In the genomic region with DNA sequence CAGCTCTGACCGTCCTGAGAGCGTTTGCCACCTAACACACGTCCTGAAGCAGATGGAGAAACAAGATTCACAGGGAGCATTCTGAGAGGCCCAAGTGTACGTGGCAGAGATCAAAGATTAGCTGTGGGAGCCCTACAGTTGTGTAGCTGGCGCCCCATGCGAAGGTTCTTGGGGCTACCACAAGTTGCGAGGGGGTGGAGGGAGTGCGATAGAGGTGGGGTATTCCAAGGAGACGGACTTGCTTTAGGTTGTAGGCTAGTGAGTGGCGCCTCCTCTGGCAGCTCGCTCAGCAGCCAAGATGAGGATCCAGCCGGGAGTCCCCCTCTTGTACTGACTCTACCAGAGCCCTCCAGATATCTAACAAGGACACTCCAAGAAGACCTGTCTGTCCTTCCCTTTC, we compare ENCODE assay signal across 8 mouse cellular contexts. TPM values are rescaled to one million over a fixed set of nuclear protein-coding genes. Genes with fewer than 3 reads are reported as not detected.
DNase-seq lines count a peak whose midpoint lies in the region; ATAC-seq and TF ChIP-seq lines count a peak whose summit lies in the region.

No protein-coding gene starts in this region.

- no peak for TF ChIP-seq EP300 in stomach, postnatal 0 days (optimal IDR thresholded peaks at IDR 0.05)

- H3K27me3 ChIP-seq in forebrain, embryonic 13.5 days: peaks cover 68% of the 10 kb centered on the region
- H3K27me3 ChIP-seq in liver, embryonic 12.5 days (replicated peaks): peaks cover 76% of the 10 kb centered on the region
- peaks cover 6% of the 10 kb centered on the region; the same call in 1 of the 2 replicates for H3K27me3 ChIP-seq in stomach, postnatal 0 days (ENCODE audit: control insufficient read depth, insufficient read depth, low read length)

- H3K4me1 ChIP-seq in forebrain, embryonic 13.5 days: peaks cover 25% of the 10 kb centered on the region
- H3K4me1 ChIP-seq in liver, embryonic 12.5 days: peaks cover 32% of the 10 kb centered on the region
- H3K4me1 ChIP-seq in stomach, postnatal 0 days (replicated peaks; ENCODE audit: control insufficient read depth, insufficient read depth): peaks cover 15% of the 10 kb centered on the region; the same call in 1 of the 2 replicates

- peak overlapping the region; percentile 75 for H3K4me2 ChIP-seq in forebrain, embryonic 13.5 days
- H3K4me2 ChIP-seq in liver, embryonic 12.5 days: peak overlapping the region; percentile 54
- peak overlapping the region; percentile 43 for H3K4me2 ChIP-seq in stomach, postnatal 0 days (replicated peaks; ENCODE audit: low read depth)

- peak overlapping the region; percentile 65; the same call in 1 of the 2 replicates for H3K9ac ChIP-seq in forebrain, embryonic 13.5 days
- H3K9ac ChIP-seq in liver, embryonic 12.5 days: no peak overlapping the region
- no peak overlapping the region for H3K9ac ChIP-seq in stomach, postnatal 0 days (ENCODE audit: low read length)

- 3% methylated on average over 12 of the region's 12 CpGs for WGBS in forebrain, embryonic 13.5 days
- WGBS in liver, embryonic 12.5 days (ENCODE audit: insufficient replicate concordance): 6% methylated on average over 12 of the region's 12 CpGs
- WGBS in stomach, postnatal 0 days: 15% methylated on average over 12 of the region's 12 CpGs

- peak; percentile 48 for TF ChIP-seq CTCF in stomach, postnatal 0 days (IDR thresholded peaks at IDR 0.05; ENCODE audit: low read depth)

- DNase-seq in embryo, embryonic 10 days (ENCODE audit: low spot score): peak; percentile 35
- no peak for DNase-seq in embryo, embryonic 11 days
- peak; percentile 56 for DNase-seq in CD4-positive helper T cell, adult 2 months (ENCODE audit: low read depth, low spot score)
- DNase-seq in stomach, postnatal 0 days (ENCODE audit: low spot score): peak; percentile 38
- no peak for DNase-seq in urinary bladder, adult 18-20 months (ENCODE audit: low spot score in 2 of 2)
- no peak for DNase-seq in kidney, postnatal 10 days

- H3K36me3 ChIP-seq in forebrain, embryonic 13.5 days (ENCODE audit: poor library complexity, severe bottlenecking): peaks cover 2% of the 10 kb centered on the region
- H3K36me3 ChIP-seq in liver, embryonic 12.5 days: no peaks in the 10 kb centered on the region
- no peaks in the 10 kb centered on the region for H3K36me3 ChIP-seq in stomach, postnatal 0 days (ENCODE audit: control insufficient read depth, insufficient read depth, low read length)

- ATAC-seq in forebrain, embryonic 13.5 days: no peak
- no peak for ATAC-seq in liver, embryonic 12.5 days
- ATAC-seq in stomach, postnatal 0 days (ENCODE audit: low FRiP score, low TSS enrichment): no peak

- H3K27ac ChIP-seq in forebrain, embryonic 13.5 days: no peak overlapping the region
- no peak overlapping the region for H3K27ac ChIP-seq in liver, embryonic 12.5 days
- H3K27ac ChIP-seq in stomach, postnatal 0 days (replicated peaks): no peak overlapping the region

- H3K4me3 ChIP-seq in forebrain, embryonic 13.5 days: peak overlapping the region; percentile 41
- peak overlapping the region; percentile 28; the same call in 1 of the 2 replicates for H3K4me3 ChIP-seq in liver, embryonic 12.5 days
- H3K4me3 ChIP-seq in stomach, postnatal 0 days (ENCODE audit: low read depth, low read length): peak overlapping the region; percentile 14; the same call in 1 of the 2 replicates

- H3K9me3 ChIP-seq in forebrain, embryonic 13.5 days (replicated peaks): no peaks in the 10 kb centered on the region
- no peaks in the 10 kb centered on the region for H3K9me3 ChIP-seq in liver, embryonic 12.5 days (replicated peaks)
- H3K9me3 ChIP-seq in stomach, postnatal 0 days (ENCODE audit: control insufficient read depth, low read length): no peaks in the 10 kb centered on the region

RNA-seq across cellular contexts. Expression of a gene that starts 0.7 kb away (rescaled TPM):
- polyA plus RNA-seq in forebrain, embryonic 13.5 days (2015; fragmentation: Nextera tagmentation; extraction: Ambion mirVana): 0.24 and 0.37 TPM in 2 replicates
- polyA plus RNA-seq in liver, embryonic 12.5 days (2016; fragmentation: Nextera tagmentation; extraction: Ambion mirVana): 0.17 and 0.55 TPM in 2 replicates
- 2.7 and 3.0 TPM in 2 replicates for polyA plus RNA-seq in stomach, postnatal 0 days (2015; fragmentation: Nextera tagmentation; extraction: Ambion mirVana)

RNA-seq across cellular contexts. Expression of a gene that starts 5.6 kb away (rescaled TPM):
- 29.8 and 32.7 TPM in 2 replicates for polyA plus RNA-seq in forebrain, embryonic 13.5 days (2015; fragmentation: Nextera tagmentation; extraction: Ambion mirVana)
- 7.4 and 8.4 TPM in 2 replicates for polyA plus RNA-seq in liver, embryonic 12.5 days (2016; fragmentation: Nextera tagmentation; extraction: Ambion mirVana)
- 26.3 and 28.0 TPM in 2 replicates for polyA plus RNA-seq in stomach, postnatal 0 days (2015; fragmentation: Nextera tagmentation; extraction: Ambion mirVana)

RNA-seq across cellular contexts. Expression of a gene that starts 20.2 kb away (rescaled TPM):
- polyA plus RNA-seq in forebrain, embryonic 13.5 days (2015; fragmentation: Nextera tagmentation; extraction: Ambion mirVana): 36.7 and 41.0 TPM in 2 replicates
- polyA plus RNA-seq in liver, embryonic 12.5 days (2016; fragmentation: Nextera tagmentation; extraction: Ambion mirVana): 41.1 and 42.1 TPM in 2 replicates
- 17.1 and 17.6 TPM in 2 replicates for polyA plus RNA-seq in stomach, postnatal 0 days (2015; fragmentation: Nextera tagmentation; extraction: Ambion mirVana)

RNA-seq across cellular contexts. Expression of a gene that starts 23.7 kb away (rescaled TPM):
- not detected in 2 replicates for polyA plus RNA-seq in forebrain, embryonic 13.5 days (2015; fragmentation: Nextera tagmentation; extraction: Ambion mirVana)
- 0.05 and 0.10 TPM in 2 replicates for polyA plus RNA-seq in liver, embryonic 12.5 days (2016; fragmentation: Nextera tagmentation; extraction: Ambion mirVana)
- 0.04 and 0.16 TPM in 2 replicates for polyA plus RNA-seq in stomach, postnatal 0 days (2015; fragmentation: Nextera tagmentation; extraction: Ambion mirVana)

RNA-seq across cellular contexts. Expression of a gene that starts 25.1 kb away (rescaled TPM):
- polyA plus RNA-seq in forebrain, embryonic 13.5 days (2015; fragmentation: Nextera tagmentation; extraction: Ambion mirVana): 165 and 176 TPM in 2 replicates
- 22.4 and 22.6 TPM in 2 replicates for polyA plus RNA-seq in liver, embryonic 12.5 days (2016; fragmentation: Nextera tagmentation; extraction: Ambion mirVana)
- polyA plus RNA-seq in stomach, postnatal 0 days (2015; fragmentation: Nextera tagmentation; extraction: Ambion mirVana): 24.2 and 27.3 TPM in 2 replicates

Comparison
In these comparisons a context has a peak if more than half of its experiments do, and no peak if none do; other contexts are left out.
1. DNase-seq: peak in embryo, embryonic 10 days (single experiment), CD4-positive helper T cell, adult 2 months (single experiment) and stomach, postnatal 0 days (single experiment); none in embryo, embryonic 11 days (single experiment), urinary bladder, adult 18-20 months (0 of 2) and kidney, postnatal 10 days (single experiment).
2. Peak in every context shown above with its lines, with median percentiles within 50 percentile points of each other: H3K4me2 ChIP-seq and H3K4me3 ChIP-seq.